Mouse (Mus musculus): Measurements from ENCODE around the gene Il21r.

The Il21r gene

GRCm38 (mm10) chr7:125574832-125575231, 28.4 kb upstream of the Il21r start:
- DNase-seq (ENCODE audit: low read depth, low spot score) = no peak

GRCm38 (mm10) chr7:125575738-125576540, 27.3 kb upstream of the Il21r start:
- no peak for DNase-seq (ENCODE audit: low read depth, low spot score)

- no peak for DNase-seq (ENCODE audit: low read depth, low spot score)
Measured at GRCm38 (mm10) chr7:125576982-125577381, 26.2 kb upstream of the Il21r start.

DNA sequence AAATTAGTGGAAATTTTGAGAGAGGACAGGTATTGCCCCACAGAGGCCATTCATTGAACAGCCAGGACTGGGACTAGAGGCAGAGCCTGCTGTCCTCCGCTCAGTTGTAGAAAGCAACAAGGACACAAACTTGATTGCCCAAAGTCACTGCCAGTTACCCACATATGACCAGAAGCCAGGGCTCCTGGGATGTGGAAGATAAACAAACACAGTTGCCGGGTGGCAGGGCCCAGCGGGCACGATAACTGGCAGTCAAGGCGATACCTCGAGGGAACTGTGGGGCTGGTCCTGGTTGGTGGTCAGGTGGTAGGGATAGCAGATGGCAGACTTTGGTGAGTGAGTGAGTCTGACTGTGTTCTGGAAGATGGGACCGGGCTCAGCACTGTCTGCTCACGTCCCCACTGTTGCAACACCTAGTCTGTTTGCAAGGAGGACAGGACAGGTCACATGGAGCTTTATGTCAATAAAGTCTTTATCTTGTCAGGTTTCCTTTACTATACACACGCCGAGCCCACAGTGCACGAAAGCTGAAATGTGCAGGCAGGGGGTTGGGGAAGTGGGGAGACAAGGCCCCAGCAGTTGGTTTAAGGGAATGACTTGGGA, 25.6 kb upstream of the Il21r start:
- DNase-seq (ENCODE audit: low read depth, low spot score) = no peak

GRCm38 (mm10) chr7:125578106-125578505, 25.1 kb upstream of the Il21r start:
- no peak for DNase-seq (ENCODE audit: low read depth, low spot score)

DNA sequence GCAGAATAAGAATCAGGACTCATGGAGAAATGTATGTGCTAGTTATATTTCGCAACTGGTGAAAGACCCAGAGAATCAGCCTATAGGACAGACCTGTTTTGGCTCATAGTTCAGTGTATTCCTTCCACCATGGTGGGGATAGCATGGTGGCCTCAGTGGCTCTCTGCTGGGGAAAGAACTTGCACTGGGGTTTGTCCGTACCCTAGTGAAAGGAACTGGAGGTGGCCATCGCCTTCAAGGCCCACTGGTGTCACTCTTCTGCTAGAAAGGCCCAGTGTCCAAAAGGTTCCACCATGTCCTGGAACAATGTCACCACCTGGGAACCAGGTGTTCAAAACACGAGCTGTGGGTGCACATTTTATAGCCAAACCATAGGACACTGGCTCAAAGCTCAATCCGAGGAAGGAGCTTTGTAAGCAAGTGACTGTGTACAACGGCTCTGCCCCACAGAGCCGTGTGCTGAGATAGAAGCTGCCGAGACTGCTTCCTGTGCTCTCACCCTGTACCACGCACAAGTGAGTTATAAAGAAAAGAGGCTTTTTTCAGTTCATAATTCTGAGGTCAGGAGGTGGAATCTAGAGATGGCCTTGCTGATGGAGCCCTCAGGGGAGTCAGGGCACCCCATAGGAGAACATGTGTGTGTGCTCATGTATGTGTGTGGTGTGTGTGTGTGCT, 23.5 kb upstream of the Il21r start:
- DNase-seq (ENCODE audit: low read depth, low spot score) = no peak

DNA sequence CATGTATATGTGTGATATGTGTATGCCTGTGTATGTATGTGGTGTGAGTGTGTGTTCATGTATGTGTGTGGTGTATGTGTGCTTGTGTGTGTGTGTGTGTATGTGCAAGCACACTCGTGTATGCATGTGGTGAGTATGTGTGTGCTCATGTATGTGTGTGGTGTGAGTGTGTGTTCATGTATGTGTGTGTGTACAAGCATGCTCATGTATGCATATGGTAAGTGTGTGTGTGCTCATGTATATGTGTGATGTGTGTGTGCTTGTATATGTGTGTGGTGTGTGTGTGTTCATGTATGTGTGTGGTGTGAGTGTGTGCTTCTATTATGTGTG, 23.0 kb upstream of the Il21r start:
- DNase-seq (ENCODE audit: low read depth, low spot score) = no peak

- no peak for DNase-seq (ENCODE audit: low read depth, low spot score)
Measured at GRCm38 (mm10) chr7:125580625-125581316, 22.5 kb upstream of the Il21r start.

DNA sequence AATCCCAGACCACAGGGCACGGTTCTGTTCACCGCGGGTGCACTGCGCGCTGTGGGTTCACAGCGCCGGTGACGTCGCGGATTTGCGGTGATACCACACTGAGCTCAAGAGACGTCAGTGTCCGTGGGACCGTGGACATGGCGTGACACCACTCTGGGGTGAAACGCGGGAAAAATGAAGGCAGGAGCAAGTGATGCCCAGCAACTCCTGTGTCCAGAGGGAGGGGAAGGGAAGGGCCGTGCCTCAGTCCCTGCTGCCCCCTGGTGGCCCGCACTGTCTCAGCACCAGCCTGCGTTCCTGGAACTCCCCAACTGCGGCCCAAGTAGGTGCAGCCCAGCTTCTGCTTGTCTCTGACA, 21.9 kb upstream of the Il21r start:
- peak; percentile 38 for DNase-seq (ENCODE audit: low read depth, low spot score)

DNA sequence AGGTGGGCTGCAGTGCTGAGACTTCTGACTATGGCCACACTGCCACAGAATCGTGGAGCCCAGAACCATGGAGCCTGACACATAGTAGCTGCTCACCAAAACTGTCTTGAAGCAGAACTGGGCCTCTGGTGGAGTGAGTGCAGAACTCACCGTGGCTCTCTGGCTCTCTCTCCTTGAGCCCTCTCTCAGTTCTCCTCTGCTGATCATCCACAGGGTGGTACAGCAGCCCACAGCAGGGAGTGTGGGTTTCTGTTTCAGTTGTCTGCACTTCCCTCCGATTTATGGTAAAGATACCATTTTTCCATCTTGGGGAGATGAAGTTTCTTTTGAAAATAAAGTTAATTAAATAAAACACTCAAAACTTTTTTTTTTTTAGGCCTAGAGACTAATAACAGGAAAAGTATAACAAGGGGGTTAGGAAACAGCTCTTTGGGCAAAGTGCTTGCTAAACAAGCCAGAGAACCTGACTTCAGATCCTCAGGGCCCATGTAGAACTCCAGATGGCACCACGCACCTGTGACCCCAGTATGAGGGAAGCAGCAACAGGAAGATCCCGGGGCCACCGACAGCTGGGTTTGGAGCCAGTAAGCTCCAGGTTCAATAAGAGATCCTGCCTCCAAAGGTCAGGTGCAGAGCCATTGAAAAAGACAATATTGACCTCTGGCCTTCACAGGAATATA, 19.8 kb upstream of the Il21r start:
- no peak for DNase-seq (ENCODE audit: low read depth, low spot score)

DNA sequence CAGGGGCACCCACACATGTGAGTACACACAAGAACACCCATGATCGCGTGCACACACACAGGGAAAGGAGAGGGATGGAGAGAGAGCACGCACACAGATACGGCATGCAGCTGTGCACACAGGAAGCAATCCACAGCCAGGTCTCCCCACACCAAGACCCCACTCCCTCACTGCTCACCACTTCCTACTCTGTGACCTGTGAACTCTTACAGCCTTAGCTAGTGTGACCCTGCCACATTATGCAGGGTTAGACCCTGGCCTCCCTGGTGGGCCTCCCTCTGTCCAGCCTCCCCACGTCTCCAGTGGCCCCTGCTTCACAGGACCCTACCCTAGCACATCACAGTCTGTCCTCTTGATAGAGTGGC, 19.2 kb upstream of the Il21r start:
- DNase-seq (ENCODE audit: low read depth, low spot score) = no peak

DNA sequence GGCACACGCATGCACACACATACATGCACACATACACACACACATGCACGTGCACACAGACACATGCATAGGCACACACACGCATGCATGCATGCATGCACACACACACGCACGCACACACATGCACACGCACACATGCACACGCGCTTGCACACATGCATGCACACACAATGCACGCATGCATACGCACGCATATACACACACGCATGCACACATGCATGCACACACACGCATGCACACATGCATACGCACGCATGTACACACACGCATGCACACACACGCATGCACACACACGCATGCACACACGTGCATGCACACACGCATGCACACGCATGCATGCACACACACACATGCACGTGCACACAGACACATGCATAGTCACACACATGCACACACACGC, 16.9 kb upstream of the Il21r start:
- no peak for DNase-seq (ENCODE audit: low read depth, low spot score)

GRCm38 (mm10) chr7:125588721-125589120, 14.5 kb upstream of the Il21r start:
- no peak for DNase-seq (ENCODE audit: low read depth, low spot score)

GRCm38 (mm10) chr7:125589896-125590295, 13.3 kb upstream of the Il21r start:
- DNase-seq (ENCODE audit: low read depth, low spot score) = no peak

DNA sequence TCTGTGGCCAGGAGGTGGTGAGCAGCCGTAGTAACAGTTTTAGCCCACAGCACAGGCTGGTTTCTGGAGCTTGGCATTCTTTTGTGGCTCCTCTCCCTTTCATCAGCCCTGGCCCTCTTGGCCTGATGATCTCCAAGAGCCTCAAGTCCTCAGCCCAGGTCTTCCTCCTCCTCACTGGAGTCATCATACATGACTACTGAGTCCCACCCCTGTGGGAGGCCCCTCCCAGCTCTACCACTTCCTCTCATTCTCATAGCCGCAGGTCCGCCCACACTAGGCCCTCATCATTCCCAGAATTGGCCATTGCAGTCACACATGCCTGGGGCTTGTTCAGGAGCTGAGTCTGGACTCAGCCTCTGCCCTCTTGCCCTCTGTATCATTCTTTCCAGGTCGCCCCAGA, 9.4 kb upstream of the Il21r start:
- no peak for DNase-seq (ENCODE audit: low read depth, low spot score)

- DNase-seq (ENCODE audit: low read depth, low spot score) = no peak
Measured at GRCm38 (mm10) chr7:125596406-125596805, 6.8 kb upstream of the Il21r start.

DNA sequence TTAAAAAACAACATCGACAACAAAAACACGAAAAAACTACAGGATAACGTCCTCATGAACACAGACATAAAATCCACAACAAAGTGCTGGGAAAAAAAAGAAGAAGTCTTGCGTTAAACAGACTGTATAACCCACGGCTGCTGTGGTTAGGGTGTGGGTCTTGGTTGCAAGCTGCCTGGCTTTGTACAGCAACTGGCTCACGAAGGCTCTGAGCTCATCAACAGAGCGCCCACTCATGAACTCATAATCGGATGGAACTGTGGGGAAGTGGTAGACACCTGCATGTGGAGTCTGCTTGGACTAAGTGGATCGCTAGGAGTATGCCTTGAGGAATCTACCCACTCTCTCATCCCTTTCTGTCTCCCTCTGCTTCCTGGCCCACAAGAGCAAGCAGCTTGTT, 6.1 kb upstream of the Il21r start:
- no peak for DNase-seq (ENCODE audit: low read depth, low spot score)

DNA sequence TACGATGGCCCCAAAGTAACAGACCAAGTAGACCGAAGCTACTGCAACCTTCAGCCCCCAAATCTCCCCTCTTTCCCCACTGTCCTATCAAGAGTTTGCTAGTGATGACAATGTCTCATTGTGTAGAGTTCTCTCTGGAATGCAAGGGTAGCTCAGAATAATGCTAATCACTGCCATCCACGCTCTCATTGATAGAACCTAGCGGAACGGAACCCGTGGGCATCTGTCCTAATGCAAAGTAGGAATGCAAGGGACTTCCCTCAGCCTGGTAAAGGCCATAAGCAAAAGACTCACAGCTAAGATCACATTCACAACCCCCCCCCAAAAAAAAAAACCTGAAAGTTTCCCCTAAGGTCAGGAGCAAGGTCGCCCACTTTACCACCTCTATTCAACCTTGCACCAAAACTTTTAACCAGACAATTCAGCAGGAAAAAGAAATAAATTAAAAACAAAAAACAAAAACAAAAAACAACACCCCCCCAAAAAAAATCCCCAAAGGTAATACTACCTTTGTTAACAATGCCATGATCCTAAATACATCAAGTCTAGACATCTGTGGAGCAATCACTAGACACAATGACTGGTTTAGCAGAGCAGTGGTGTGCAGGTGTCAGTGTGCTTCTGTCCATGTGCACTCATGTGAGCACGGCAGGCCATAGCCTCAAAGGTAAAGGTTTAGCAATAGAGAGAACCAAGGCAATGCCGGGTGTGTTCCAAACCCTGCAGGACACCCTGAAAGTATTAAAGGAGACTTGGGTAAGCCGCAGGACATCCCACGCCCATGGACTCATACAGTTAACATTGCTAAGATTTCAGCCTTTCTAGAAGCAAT, 5.5 kb upstream of the Il21r start:
- DNase-seq (ENCODE audit: low read depth, low spot score) = no peak

DNA sequence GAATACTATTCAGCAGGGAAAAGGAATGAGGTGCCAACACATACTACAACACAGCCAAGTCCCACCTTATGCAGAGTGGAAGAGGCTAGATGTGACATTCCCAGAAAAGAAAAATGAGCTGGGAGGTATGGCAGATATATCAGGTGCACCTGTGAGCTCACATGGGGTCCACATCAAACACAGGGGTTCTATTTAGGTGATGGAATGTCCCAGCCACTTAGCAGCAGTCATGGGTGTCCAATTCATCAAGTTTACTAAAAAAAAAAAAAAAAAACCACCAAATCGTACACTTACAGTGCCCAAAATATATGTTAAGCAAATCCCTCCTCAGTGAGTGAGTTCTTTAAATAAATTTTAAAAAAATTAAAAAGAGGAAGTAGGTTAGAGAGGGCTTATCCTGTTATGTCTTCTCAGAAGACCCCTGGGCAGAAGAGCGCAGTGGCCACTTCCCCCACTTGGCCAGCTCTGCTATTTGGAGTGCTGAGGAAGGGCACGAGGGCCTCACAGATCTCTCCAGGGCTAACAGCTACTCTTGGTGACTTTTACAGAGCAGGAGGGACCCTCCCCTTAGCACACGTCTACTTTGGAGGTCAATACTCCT, 3.8 kb upstream of the Il21r start:
- no peak for DNase-seq (ENCODE audit: low read depth, low spot score)

GRCm38 (mm10) chr7:125600136-125600535, 3.1 kb upstream of the Il21r start:
- no peak for DNase-seq (ENCODE audit: low read depth, low spot score)
